Mouse (Mus musculus) Patski (cell line): ENCODE data around the gene Pdlim5. TPM values are rescaled to one million over a fixed set of nuclear protein-coding genes. Genes with fewer than 3 reads are reported as not detected.
"Not testable (repeated sequence)": the region's sequence is repeated elsewhere in the genome, so short reads cannot be mapped to it uniquely, and the experiment has no call there.

Source experiments
- ATAC-seq: fragments of 100-300 bp; one replicate; pipeline ENCODE4 v1.8.0; 2021
- CTCF ChIA-PET: fragments of 350-600 bp; sonication (Branson Sonifier 250); formaldehyde crosslinking; loops from one replicate; lab custom pipeline; 2022; ENCODE audit warnings: inconsistent platforms; lab: Charles Lee
- POLR2A ChIA-PET: fragments of 350-600 bp; sonication (Branson Sonifier 250); formaldehyde crosslinking; loops from one replicate; lab custom pipeline; 2022; ENCODE audit warnings: antibody characterized with exemption, inconsistent platforms; lab: Charles Lee
- DNase-seq: peaks from one replicate; pipeline ENCODE4 v3.0.0-alpha.2; 2011; ENCODE audit warnings: low read depth, low spot score
- H3K27me3 ChIP-seq: fragments of 371-371 bp; one replicate; pipeline ENCODE4 v1.5.1; 2021
- CTCF ChIP-seq: fragments of 100-300 bp; IDR thresholded peaks from one replicate; pipeline ENCODE4 v1.5.1; 2021
- in situ Hi-C: fragments of 300-500 bp; cut with MboI; formaldehyde crosslinking; loops from 3 replicates; pipeline ENCODE4 v1.11.1; 2018; ENCODE audit warnings: low pct_unique_long_range_greater_than_20kb, mixed read lengths
- polyA plus RNA-seq: library from polyadenylated mRNA; unstranded; gene quantifications from one replicate; pipeline ENCODE4 v1.2.3, GENCODE M21; 2021

Gene Pdlim5
- 145 TPM for polyA plus RNA-seq

DNA sequence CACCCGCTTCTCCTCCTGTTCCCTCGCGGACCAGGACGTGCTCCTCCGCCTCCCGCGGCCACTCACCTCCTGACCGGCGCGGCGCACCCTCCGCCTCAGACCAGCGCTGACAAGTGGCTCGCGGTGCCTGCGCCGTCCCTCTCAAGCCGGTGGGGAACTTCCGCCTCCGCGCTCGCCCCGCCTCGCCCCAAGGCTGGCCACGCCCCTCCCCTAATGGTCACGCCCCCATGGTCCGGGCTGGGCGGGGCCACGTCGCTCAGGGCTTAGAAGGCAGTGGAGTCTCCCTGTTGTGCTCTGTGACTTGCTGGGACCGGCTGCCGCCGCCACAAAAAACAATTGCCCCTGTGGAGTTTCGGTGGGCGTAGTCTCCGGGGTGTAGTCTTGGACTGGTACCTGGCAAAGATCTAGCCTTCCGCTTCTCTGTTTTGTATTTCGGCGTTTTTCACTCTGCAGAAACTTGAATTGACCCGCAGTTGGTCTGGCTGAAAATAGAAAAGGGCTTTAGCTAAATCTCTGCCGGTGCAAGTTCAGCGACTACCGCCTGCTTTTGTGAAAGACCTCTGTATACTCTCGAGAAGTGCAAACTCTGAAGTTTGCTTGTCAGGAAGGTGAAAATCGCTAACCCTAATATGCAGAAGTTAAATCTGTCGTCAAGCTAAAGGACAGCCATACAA is at the start of gene Pdlim5:
TSS of gene Pdlim5 (minus strand) at position 177 of the 674 bp plus-strand sequence.
- no peaks in the 10 kb centered on the region for H3K27me3 ChIP-seq
- in situ Hi-C loops = no loop called here
- no peak for TF ChIP-seq CTCF
- ChIA-PET CTCF (interaction anchor here (1.0 to 2.6 kb wide), 7 partner anchors 28 to 100 kb away, joined by 4 to 46 read pairs (median 8); no protein-coding TSS in a partner anchor), POLR2A (interaction anchor here (0.8 to 2.5 kb wide), 9 partner anchors 24 to 99 kb away, joined by 3 to 14 read pairs (median 4); no protein-coding TSS in a partner anchor)
- ATAC-seq = peak; percentile 93
- DNase-seq = peak; percentile 76

DNA sequence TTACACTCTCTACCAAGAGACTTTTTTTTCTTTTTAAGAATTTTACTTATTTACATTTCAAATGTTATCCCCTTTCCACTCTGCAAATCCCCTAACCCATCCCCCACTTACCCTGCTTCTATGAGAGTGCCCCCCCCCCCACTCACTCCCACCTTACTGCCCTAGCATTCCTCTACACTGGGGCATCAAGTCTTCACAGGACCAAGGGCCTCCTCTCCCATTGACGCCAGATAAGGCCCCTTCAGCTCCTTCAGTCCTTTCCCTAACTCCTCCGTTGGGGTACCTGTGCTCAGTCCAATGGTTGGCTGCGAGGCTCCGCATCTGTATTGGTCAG is 48.2 kb upstream of the Pdlim5 start:
- ATAC-seq (no peak), DNase-seq (no peak)
- in situ Hi-C loops = no loop called here
- ChIA-PET POLR2A (interaction anchor here (1.4 kb wide), 1 partner anchor 48 kb away, joined by 5 read pairs; the partner anchor contains the start of gene Pdlim5), CTCF (interaction anchor here (0.7 to 15.4 kb wide), 16 partner anchors 9 to 162 kb away, joined by 3 to 155 read pairs (median 7); no protein-coding TSS in a partner anchor)
- no peaks in the 10 kb centered on the region for H3K27me3 ChIP-seq
- no peak for TF ChIP-seq CTCF

DNA sequence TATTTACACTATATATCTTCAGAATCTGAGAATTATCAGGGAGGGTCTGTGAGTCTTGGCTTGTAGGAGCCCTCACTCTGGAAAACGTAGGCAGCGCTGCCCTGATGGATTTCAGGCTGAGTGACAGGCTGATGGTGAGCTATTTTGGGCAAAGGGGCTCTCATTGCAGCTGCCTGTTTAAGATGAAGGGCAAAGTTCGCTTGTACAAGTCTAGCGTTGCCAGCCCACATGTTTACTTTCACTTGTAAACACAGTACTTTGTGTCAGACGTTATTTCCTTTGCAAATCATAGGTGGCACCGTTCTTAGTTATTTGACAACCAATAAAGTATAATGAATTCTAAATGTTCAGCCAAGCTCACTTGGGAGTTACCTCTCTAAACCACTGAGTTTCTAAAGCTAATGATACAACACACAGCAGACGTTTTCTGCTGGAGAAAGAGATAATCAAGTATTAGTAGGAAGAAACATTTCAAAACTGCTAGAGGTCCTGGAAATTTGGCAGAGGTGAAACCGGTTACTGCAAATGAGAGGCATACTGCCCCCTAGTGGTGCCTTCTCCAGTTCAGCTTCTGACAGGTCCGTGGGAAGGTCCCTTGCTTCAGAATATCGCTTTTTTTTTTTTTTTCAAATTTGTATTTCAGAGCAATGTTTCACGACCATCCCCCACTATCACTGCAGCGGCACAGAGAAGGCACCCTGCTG is 47.7 kb upstream of the Pdlim5 start:
- DNase-seq = peak; percentile 78
- H3K27me3 ChIP-seq = no peaks in the 10 kb centered on the region
- peak; percentile 91 for TF ChIP-seq CTCF
- POLR2A ChIA-PET = interaction anchor here (1.0 to 1.5 kb wide), 3 partner anchors 20 to 49 kb away, joined by 3 to 8 read pairs (median 5); partner anchors contain the start of gene Pdlim5
- peak; percentile 42 for ATAC-seq
- in situ Hi-C loops = no loop called here
- CTCF ChIA-PET = interaction anchor here (0.7 to 15.4 kb wide), 33 partner anchors 8 to 191 kb away, joined by 3 to 155 read pairs (median 5); no protein-coding TSS in a partner anchor

DNA sequence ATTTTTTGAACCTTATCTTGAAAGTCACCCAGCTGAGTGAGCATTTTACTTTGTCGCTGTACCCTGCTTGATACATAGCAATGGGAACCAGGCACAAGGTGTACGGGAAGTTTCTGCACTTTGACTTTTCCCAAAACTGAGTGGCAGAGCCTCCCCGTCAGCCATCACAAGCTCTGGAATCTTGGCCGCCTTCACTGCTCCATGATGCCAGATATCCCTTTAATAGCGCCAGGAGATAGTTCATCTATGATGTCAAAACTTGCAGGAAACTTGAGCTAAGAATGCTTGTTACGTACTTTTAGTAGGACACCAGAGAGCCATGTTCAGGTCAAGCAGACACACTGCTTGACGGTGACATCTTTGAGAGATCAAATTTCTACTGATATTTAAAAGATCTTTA is 46.7 kb upstream of the Pdlim5 start:
- in situ Hi-C loops = no loop called here

DNA sequence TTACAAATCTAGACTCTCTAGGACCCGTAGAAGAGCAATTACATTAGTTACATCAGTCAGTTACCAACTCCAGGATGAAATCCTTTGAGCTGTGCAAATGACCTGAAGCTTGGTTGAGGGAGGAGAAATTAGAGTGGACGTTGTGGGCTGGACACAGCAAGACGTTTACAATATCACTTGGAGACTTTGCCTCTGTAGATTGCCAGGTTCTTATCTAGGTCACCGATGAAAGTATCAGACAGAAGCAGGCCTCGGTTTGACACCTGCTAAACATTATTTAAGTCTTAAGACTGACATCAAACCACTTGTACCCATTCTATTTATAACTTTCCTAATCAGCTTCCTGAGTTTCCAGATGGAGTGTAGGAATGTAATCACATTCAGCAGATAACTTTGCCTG is 45.6 kb upstream of the Pdlim5 start:
- ChIA-PET CTCF (interaction anchor here (1.0 to 15.4 kb wide), 12 partner anchors 18 to 166 kb away, joined by 3 to 155 read pairs (median 5); no protein-coding TSS in a partner anchor), POLR2A (interaction anchor here (0.9 to 2.8 kb wide), 2 partner anchors 47 to 131 kb away, joined by 3 to 14 read pairs; no protein-coding TSS in a partner anchor)
- in situ Hi-C loops = no loop called here
- H3K27me3 ChIP-seq = no peaks in the 10 kb centered on the region
- DNase-seq = no peak
- no peak for TF ChIP-seq CTCF
- ATAC-seq = no peak

More for the DNA sequence above, 46.7 kb upstream of the Pdlim5 start:
- no peak for TF ChIP-seq CTCF
- no peak for ATAC-seq
- no peak for DNase-seq
- ChIA-PET CTCF (interaction anchor here (1.1 to 15.4 kb wide), 18 partner anchors 9 to 190 kb away, joined by 3 to 155 read pairs (median 5); no protein-coding TSS in a partner anchor), POLR2A (interaction anchor here (0.5 to 1.5 kb wide), 3 partner anchors 18 to 78 kb away, joined by 3 to 8 read pairs (median 3); no protein-coding TSS in a partner anchor)
- H3K27me3 ChIP-seq = no peaks in the 10 kb centered on the region

DNA sequence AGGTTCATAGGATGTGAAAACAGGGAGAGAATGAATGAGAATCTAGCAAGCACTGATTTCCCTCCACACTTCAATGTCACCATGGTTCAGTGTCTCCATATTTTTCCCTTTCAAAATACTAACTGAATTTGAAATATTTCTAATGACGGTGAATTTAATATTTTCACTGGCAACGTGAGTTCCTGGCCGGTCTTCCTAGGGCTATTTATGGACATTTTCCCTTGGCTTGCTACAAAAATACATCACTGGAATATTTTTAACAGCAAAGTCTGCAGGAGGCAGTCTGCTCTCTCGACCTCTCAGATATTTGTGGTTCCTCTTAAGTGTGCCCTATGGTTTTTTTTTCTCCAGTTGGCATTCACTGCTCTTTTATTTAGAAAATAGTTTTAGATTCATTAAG is 44.7 kb upstream of the Pdlim5 start:
- CTCF ChIA-PET = interaction anchor here (1.0 to 15.4 kb wide), 7 partner anchors 17 to 148 kb away, joined by 3 to 155 read pairs (median 5); no protein-coding TSS in a partner anchor

DNA sequence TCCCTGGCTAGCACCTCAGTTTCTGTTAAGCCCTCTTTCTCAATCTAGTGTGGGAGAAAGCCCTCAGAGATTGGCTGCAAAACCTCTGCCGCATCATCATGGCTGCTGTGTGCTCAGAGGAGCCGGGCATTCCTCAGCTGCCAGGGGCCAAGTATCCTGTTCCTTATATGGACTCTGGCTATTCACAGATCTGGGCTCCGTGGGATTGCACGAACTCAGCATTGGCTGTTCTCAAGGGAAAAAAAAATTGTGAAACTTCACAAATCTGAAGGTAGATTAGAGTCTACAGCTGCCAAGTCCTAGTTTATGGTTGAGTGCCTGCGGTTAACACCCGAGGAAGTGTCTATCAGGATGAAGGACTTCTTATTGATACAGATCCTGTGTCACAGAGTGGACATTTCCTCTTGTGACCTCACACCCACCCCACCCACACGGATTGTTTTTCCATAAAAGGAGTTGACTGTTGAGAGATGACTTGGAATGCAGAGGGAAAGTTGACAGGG is 44.1 kb upstream of the Pdlim5 start:
- CTCF ChIA-PET = interaction anchor here (1.0 to 15.4 kb wide), 3 partner anchors 12 to 46 kb away, joined by 3 to 155 read pairs (median 46); no protein-coding TSS in a partner anchor
- DNase-seq = peak; percentile 79
- POLR2A ChIA-PET = interaction anchor here (1.4 to 2.8 kb wide), 2 partner anchors 16 to 46 kb away, joined by 4 to 14 read pairs; no protein-coding TSS in a partner anchor
- TF ChIP-seq CTCF = no peak
- H3K27me3 ChIP-seq = no peaks in the 10 kb centered on the region
- ATAC-seq = peak; percentile 97
- in situ Hi-C loops = loop anchor here (5.0 kb wide), 2 partner anchors 47 to 132 kb away; no protein-coding TSS in a partner anchor

More for the DNA sequence above, 44.7 kb upstream of the Pdlim5 start:
- POLR2A ChIA-PET = interaction anchor here (0.9 to 2.8 kb wide), 3 partner anchors 16 to 130 kb away, joined by 3 to 14 read pairs (median 4); no protein-coding TSS in a partner anchor
- TF ChIP-seq CTCF = peak; percentile 24
- no peaks in the 10 kb centered on the region for H3K27me3 ChIP-seq
- DNase-seq = peak; percentile 79
- in situ Hi-C loops = no loop called here
- peak; percentile 32 for ATAC-seq

DNA sequence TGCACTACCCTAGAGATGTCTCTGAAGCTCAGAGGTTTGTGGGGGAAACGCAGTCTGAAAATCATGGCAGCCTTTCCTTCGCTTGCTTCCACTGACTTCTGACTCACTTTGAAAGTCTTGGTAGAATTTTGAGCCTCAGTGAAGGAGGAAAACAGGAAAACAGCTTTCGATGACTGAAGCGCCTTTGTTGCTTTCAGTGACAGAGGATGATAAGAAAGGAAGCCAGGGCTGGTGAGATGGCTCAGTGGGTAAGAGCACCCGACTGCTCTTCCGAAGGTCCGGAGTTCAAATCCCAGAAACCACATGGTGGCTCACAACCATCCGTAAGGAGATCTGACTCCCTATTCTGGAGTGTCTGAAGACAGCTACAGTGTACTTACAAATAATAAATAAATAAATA is 43.1 kb upstream of the Pdlim5 start:
- ATAC-seq, H3K27me3 ChIP-seq, DNase-seq: not testable (repeated sequence)
- in situ Hi-C loops = loop anchor here (5.0 kb wide), 2 partner anchors 46 to 131 kb away; no protein-coding TSS in a partner anchor
- POLR2A ChIA-PET = interaction anchor here (1.4 to 2.8 kb wide), 2 partner anchors 15 to 45 kb away, joined by 4 to 14 read pairs; no protein-coding TSS in a partner anchor
- CTCF ChIA-PET = interaction anchor here (1.0 to 15.4 kb wide), 3 partner anchors 13 to 144 kb away, joined by 3 to 155 read pairs (median 4); no protein-coding TSS in a partner anchor

DNA sequence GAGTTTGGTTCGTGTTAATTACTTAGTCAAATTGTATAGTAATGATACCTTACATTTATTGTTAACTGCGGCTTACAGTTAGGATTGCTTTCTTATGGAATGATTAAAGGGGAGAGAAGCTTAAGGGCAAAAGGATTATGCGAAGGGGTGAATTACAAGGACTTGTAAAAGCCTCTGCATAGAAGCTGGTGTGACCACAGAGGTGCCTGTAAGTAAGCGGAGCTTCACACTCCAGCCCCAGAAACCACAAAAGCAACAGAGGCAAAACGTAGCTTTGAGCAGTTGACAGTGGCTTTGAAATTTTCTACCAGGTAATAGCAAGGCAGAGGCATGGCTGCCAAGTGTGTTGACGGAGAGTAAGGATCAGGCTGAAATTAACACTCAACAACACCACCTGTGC is 41.3 kb upstream of the Pdlim5 start:
- DNase-seq = no peak
- no peaks in the 10 kb centered on the region for H3K27me3 ChIP-seq
- CTCF ChIA-PET = interaction anchor here (1.2 to 15.4 kb wide), 8 partner anchors 11 to 142 kb away, joined by 3 to 155 read pairs (median 4); no protein-coding TSS in a partner anchor
- ATAC-seq = no peak
- in situ Hi-C loops = loop anchor here (5.0 kb wide), 2 partner anchors 45 to 130 kb away; no protein-coding TSS in a partner anchor
- POLR2A ChIA-PET = interaction anchor here (0.6 kb wide), 1 partner anchor 54 kb away, joined by 3 read pairs; no protein-coding TSS in a partner anchor
- TF ChIP-seq CTCF = no peak
